Mouse (Mus musculus) ES-Bruce4 (cell line): ENCODE measurements around the gene Exosc6. TPM values are rescaled to one million over a fixed set of nuclear protein-coding genes. Genes with fewer than 3 reads are reported as not detected.
A peak's percentile ranks its signal among the peaks of the same experiment; 100 is the strongest.

Experiments
- H3K27ac ChIP-seq: 2 replicates; pipeline ENCODE4 v1.5.1; 2012; ENCODE audit warnings: low read length, inconsistent platforms; ENCODE audit not compliant: insufficient read depth
- H3K27me3 ChIP-seq: 2 replicates; pipeline ENCODE4 v1.6.1; 2012; ENCODE audit warnings: mild to moderate bottlenecking, low read length, inconsistent platforms; ENCODE audit not compliant: control insufficient read depth, poor library complexity, insufficient read depth, severe bottlenecking
- H3K36me3 ChIP-seq: 2 replicates; pipeline ENCODE4 v1.6.1; 2012; ENCODE audit warnings: inconsistent platforms, mild to moderate bottlenecking, low read length, moderate library complexity; ENCODE audit not compliant: control insufficient read depth, poor library complexity, insufficient read depth, severe bottlenecking
- H3K4me1 ChIP-seq: one replicate; pipeline ENCODE4 v1.8.1; 2011; ENCODE audit warnings: low read length; ENCODE audit not compliant: control insufficient read depth, insufficient read depth
- H3K4me3 ChIP-seq: 2 replicates; pipeline ENCODE4 v1.5.1; 2011; ENCODE audit warnings: low read depth, mild to moderate bottlenecking, low read length
- H3K9ac ChIP-seq: 2 replicates; pipeline ENCODE4 v1.6.1; 2012; ENCODE audit warnings: low read depth, mild to moderate bottlenecking, inconsistent platforms; ENCODE audit not compliant: poor library complexity, severe bottlenecking
- H3K9me3 ChIP-seq: replicated peaks from 2 replicates; pipeline ENCODE4 v1.6.1; 2012; ENCODE audit warnings: mild to moderate bottlenecking, low read length, inconsistent platforms; ENCODE audit not compliant: control insufficient read depth, poor library complexity, insufficient read depth, severe bottlenecking
- CTCF ChIP-seq: IDR thresholded peaks from one replicate; pipeline ENCODE4 v1.8.1; 2011; ENCODE audit warnings: low read depth, low read length
- EP300 ChIP-seq: IDR thresholded peaks from 2 replicates; pipeline ENCODE4 v1.6.1; 2011; ENCODE audit warnings: low read depth, low read length; ENCODE audit not compliant: insufficient read depth
- POLR2A ChIP-seq: IDR thresholded peaks from one replicate; pipeline ENCODE4 v1.8.1; 2011; ENCODE audit warnings: low read length; ENCODE audit not compliant: insufficient read depth
- polyA plus RNA-seq: library from polyadenylated mRNA; stranded (reverse); fragments of >200 nt; gene quantifications from 2 replicates; pipeline ENCODE4 v1.2.4, GENCODE M21; 2011; ENCODE audit warnings: low read depth; ENCODE audit not compliant: missing spikeins, insufficient read depth, insufficient read length

Exosc6 gene
- polyA plus RNA-seq, 1 experiment, result not detected

GRCm38 (mm10) chr8:111056691-111057293 lies 653 bp downstream of the Exosc6 start:
- TF ChIP-seq POLR2A (no peak), CTCF (no peak), EP300 (no peak)
- Histone ChIP-seq H3K36me3 (peaks cover 49% of the 10 kb centered on the region), H3K9ac (peak overlapping the region; percentile 94), H3K27me3 (no peaks in the 10 kb centered on the region), H3K4me3 (peak overlapping the region; percentile 86), H3K27ac (peak overlapping the region; percentile 82), H3K4me1 (peaks cover 4% of the 10 kb centered on the region), H3K9me3 (no peaks in the 10 kb centered on the region)

GRCm38 (mm10) chr8:111058946-111059572 lies 2.9 kb downstream of the Exosc6 start:
- Histone ChIP-seq H3K27ac (no peak overlapping the region), H3K9ac (no peak overlapping the region), H3K4me3 (no peak overlapping the region), H3K9me3 (no peaks in the 10 kb centered on the region), H3K36me3 (peaks cover 26% of the 10 kb centered on the region), H3K27me3 (no peaks in the 10 kb centered on the region), H3K4me1 (peaks cover 4% of the 10 kb centered on the region)
- TF ChIP-seq CTCF (no peak), EP300 (no peak), POLR2A (no peak)

GRCm38 (mm10) chr8:111061688-111062071 lies 5.5 kb downstream of the Exosc6 start:
- TF ChIP-seq POLR2A (no peak), CTCF (no peak), EP300 (no peak)

GRCm38 (mm10) chr8:111062072-111062757 lies 6.1 kb downstream of the Exosc6 start:
- Histone ChIP-seq H3K27ac (0 out of 2 replicates have a peak overlapping the region, but pooled peaks have one; percentile 5), H3K36me3 (peaks cover 9% of the 10 kb centered on the region), H3K27me3 (no peaks in the 10 kb centered on the region), H3K4me3 (peak overlapping the region; percentile 84), H3K9me3 (no peaks in the 10 kb centered on the region), H3K4me1 (peaks cover 4% of the 10 kb centered on the region), H3K9ac (peak overlapping the region; percentile 59)
- TF ChIP-seq EP300 (0 out of 2 replicates have a peak, but pooled peaks have one; percentile 28), POLR2A (no peak)

More at GRCm38 (mm10) chr8:111061688-111062071, 5.5 kb downstream of the Exosc6 start:
- Histone ChIP-seq H3K27ac (no peak overlapping the region), H3K4me1 (peaks cover 4% of the 10 kb centered on the region), H3K9me3 (no peaks in the 10 kb centered on the region), H3K4me3 (peak overlapping the region; percentile 84), H3K9ac (peak overlapping the region; percentile 59), H3K27me3 (no peaks in the 10 kb centered on the region), H3K36me3 (peaks cover 9% of the 10 kb centered on the region)

GRCm38 (mm10) chr8:111062893-111063292 lies 6.8 kb downstream of the Exosc6 start:
- H3K27ac ChIP-seq, result peak overlapping the region; percentile 48; the same call in 1 of the 2 replicates
- H3K9me3 ChIP-seq, result no peaks in the 10 kb centered on the region
- peaks cover 4% of the 10 kb centered on the region for H3K36me3 ChIP-seq
- H3K9ac ChIP-seq, result no peak overlapping the region
- peaks cover 2% of the 10 kb centered on the region for H3K4me1 ChIP-seq
- H3K4me3 ChIP-seq, result no peak overlapping the region
- H3K27me3 ChIP-seq, result no peaks in the 10 kb centered on the region
- TF ChIP-seq CTCF, result no peak
- no peak for TF ChIP-seq POLR2A
- TF ChIP-seq EP300, result no peak

- TF ChIP-seq CTCF (no peak), EP300 (no peak), POLR2A (no peak)
- H3K4me1 ChIP-seq, result no peaks in the 10 kb centered on the region
- no peaks in the 10 kb centered on the region for H3K36me3 ChIP-seq
- H3K27me3 ChIP-seq, result no peaks in the 10 kb centered on the region
- H3K27ac ChIP-seq, result no peak overlapping the region
- H3K9ac ChIP-seq, result no peak overlapping the region
- no peak overlapping the region for H3K4me3 ChIP-seq
- H3K9me3 ChIP-seq, result no peaks in the 10 kb centered on the region
These were observed 10.2 kb downstream of the Exosc6 start for GRCm38 (mm10) chr8:111066308-111066707.
